Mouse (Mus musculus) adrenal gland (tissue): ENCODE results near the gene Magi1.

Source experiments
- intact Hi-C: fragments of 180-260 bp; cut with DNase I; formaldehyde crosslinking; loops from one replicate; pipeline ENCODE4 v1.15.1; 2025

Gene Magi1

GRCm38 (mm10) chr6:94163325-94163995, 120.3 kb downstream of the Magi1 start:
- intact Hi-C loops, result no loop called here

GRCm38 (mm10) chr6:94162918-94163317, 120.8 kb downstream of the Magi1 start:
- intact Hi-C loops, result no loop called here

- intact Hi-C loops, result no loop called here
Measured at GRCm38 (mm10) chr6:94159256-94159655, 124.5 kb downstream of the Magi1 start.

GRCm38 (mm10) chr6:94158119-94158848, 125.4 kb downstream of the Magi1 start:
- intact Hi-C loops, result no loop called here

- intact Hi-C loops, result no loop called here
Measured at GRCm38 (mm10) chr6:94155996-94156395, 127.7 kb downstream of the Magi1 start.

- intact Hi-C loops, result no loop called here
Measured at GRCm38 (mm10) chr6:94154854-94155601, 128.7 kb downstream of the Magi1 start.

- intact Hi-C loops, result no loop called here
Measured at GRCm38 (mm10) chr6:94152881-94153280, 130.8 kb downstream of the Magi1 start.

GRCm38 (mm10) chr6:94150876-94151275, 132.8 kb downstream of the Magi1 start:
- intact Hi-C loops, result no loop called here

GRCm38 (mm10) chr6:94149800-94150199, 133.9 kb downstream of the Magi1 start:
- intact Hi-C loops, result no loop called here

- intact Hi-C loops, result no loop called here
Measured at GRCm38 (mm10) chr6:94146206-94146493, 137.6 kb downstream of the Magi1 start.

GRCm38 (mm10) chr6:94145430-94146205, 138.1 kb downstream of the Magi1 start:
- intact Hi-C loops, result no loop called here

- intact Hi-C loops, result no loop called here
Measured at GRCm38 (mm10) chr6:94142493-94142892, 141.2 kb downstream of the Magi1 start.

GRCm38 (mm10) chr6:94141496-94141895, 142.2 kb downstream of the Magi1 start:
- intact Hi-C loops, result no loop called here

GRCm38 (mm10) chr6:94139952-94140414, 143.7 kb downstream of the Magi1 start:
- intact Hi-C loops, result loop anchor here (2.0 to 10.0 kb wide), 2 partner anchors 59 to 385 kb away; no protein-coding TSS in a partner anchor

GRCm38 (mm10) chr6:94136693-94137092, 147.0 kb downstream of the Magi1 start:
- intact Hi-C loops, result loop anchor here (10.0 kb wide), 1 partner anchor 382 kb away; no protein-coding TSS in a partner anchor

- intact Hi-C loops, result loop anchor here (10.0 kb wide), 1 partner anchor 379 kb away; no protein-coding TSS in a partner anchor
Measured at GRCm38 (mm10) chr6:94134159-94134558, 149.6 kb downstream of the Magi1 start.

- intact Hi-C loops, result loop anchor here (10.0 kb wide), 1 partner anchor 377 kb away; no protein-coding TSS in a partner anchor
Measured at GRCm38 (mm10) chr6:94131999-94132398, 151.7 kb downstream of the Magi1 start.

- intact Hi-C loops, result loop anchor here (10.0 kb wide), 1 partner anchor 376 kb away; no protein-coding TSS in a partner anchor
Measured at GRCm38 (mm10) chr6:94130389-94130788, 153.3 kb downstream of the Magi1 start.

- intact Hi-C loops, result no loop called here
Measured at GRCm38 (mm10) chr6:94126763-94127162, 157.0 kb downstream of the Magi1 start.

GRCm38 (mm10) chr6:94125144-94125543, 158.6 kb downstream of the Magi1 start:
- intact Hi-C loops, result no loop called here

- intact Hi-C loops, result no loop called here
Measured at GRCm38 (mm10) chr6:94124279-94124678, 159.4 kb downstream of the Magi1 start.
